Mouse (Mus musculus) G1E (cell line): ENCODE measurements at regions not wholly inside any gene's neighbourhood (a gene's known extent, or its start where the extent isn't known, plus 50 kb on each side); places are given as distances from the start of the nearest gene placed in this dataset.

Experiments used
- ATAC-seq: 2 replicates; pipeline ENCODE4 v1.8.0; 2016; ENCODE audit warnings: mild to moderate bottlenecking; ENCODE audit not compliant: insufficient number of reproducible peaks, poor library complexity, low FRiP score, severe bottlenecking; ENCODE audit errors: extremely low read depth
- DNase-seq: peaks from one replicate; pipeline ENCODE4 v3.0.0; 2012; ENCODE audit warnings: low spot score
- H3K27me3 ChIP-seq: 2 replicates; pipeline ENCODE4 v1.6.1; 2012; ENCODE audit warnings: mild to moderate bottlenecking, low read length, inconsistent platforms; ENCODE audit not compliant: insufficient read depth
- H3K36me3 ChIP-seq: replicated peaks from 2 replicates; pipeline ENCODE3; 2012; ENCODE audit warnings: mild to moderate bottlenecking, inconsistent platforms
- H3K4me1 ChIP-seq: 2 replicates; pipeline ENCODE4 v1.6.1; 2012; ENCODE audit warnings: low read depth, low read length, inconsistent platforms, mixed read lengths; ENCODE audit not compliant: insufficient read depth
- H3K4me3 ChIP-seq: 2 replicates; pipeline ENCODE4 v1.5.1; 2012; ENCODE audit warnings: low read depth, mild to moderate bottlenecking, inconsistent platforms, low read length, moderate library complexity, mixed read lengths
- H3K9me3 ChIP-seq: replicated peaks from 2 replicates; pipeline ENCODE4 v1.6.1; 2012; ENCODE audit warnings: inconsistent platforms
- CTCF ChIP-seq: IDR thresholded peaks from 2 replicates; pipeline ENCODE4 v1.5.1; 2012; ENCODE audit warnings: low read depth, low read length, inconsistent platforms, mixed read lengths
- GATA1 ChIP-seq: IDR thresholded peaks from 2 replicates; pipeline ENCODE4 v1.6.1; 2012; ENCODE audit warnings: borderline replicate concordance, low read length, inconsistent platforms, mixed read lengths
- GATA2 ChIP-seq: IDR thresholded peaks from 2 replicates; pipeline ENCODE4 v1.6.1; 2012; ENCODE audit warnings: low read depth, low read length, inconsistent platforms, borderline replicate concordance
- POLR2AphosphoS5 ChIP-seq: IDR thresholded peaks from 2 replicates; pipeline ENCODE4 v1.6.1; 2012; ENCODE audit warnings: low read depth, low read length, inconsistent platforms; ENCODE audit not compliant: insufficient replicate concordance
- TAL1 ChIP-seq: conservative IDR thresholded peaks from 2 replicates; pipeline ENCODE4 v1.6.1; 2012; ENCODE audit warnings: low read depth, low read length, inconsistent platforms, mixed read lengths

GRCm38 (mm10) chr3:66535786-66536529 is 239.3 kb upstream of the Veph1 start:
- H3K4me3 ChIP-seq, result no peak overlapping the region

GRCm38 (mm10) chr3:66519925-66520324 is 223.3 kb upstream of the Veph1 start:
- TF ChIP-seq TAL1 (no peak), GATA2 (no peak), GATA1 (no peak), CTCF (no peak)
- peak; percentile 28; the same call in 1 of the 2 replicates for ATAC-seq
- DNase-seq, result no peak
- H3K36me3 ChIP-seq, result no peaks in the 10 kb centered on the region
- no peak overlapping the region for H3K4me3 ChIP-seq
- H3K27me3 ChIP-seq, result no peaks in the 10 kb centered on the region
- no peaks in the 10 kb centered on the region for H3K4me1 ChIP-seq
- H3K9me3 ChIP-seq, result no peaks in the 10 kb centered on the region

More at GRCm38 (mm10) chr3:66535786-66536529, 239.3 kb upstream of the Veph1 start:
- Histone ChIP-seq H3K27me3 (no peaks in the 10 kb centered on the region), H3K4me1 (no peaks in the 10 kb centered on the region), H3K9me3 (no peaks in the 10 kb centered on the region), H3K36me3 (no peaks in the 10 kb centered on the region)
- ATAC-seq (no peak), DNase-seq (no peak)
- TF ChIP-seq GATA1 (no peak), GATA2 (no peak), POLR2AphosphoS5 (no peak), TAL1 (no peak), CTCF (no peak)

GRCm38 (mm10) chr3:66518289-66518688 is 221.7 kb upstream of the Veph1 start:
- DNase-seq (no peak), ATAC-seq (peak; percentile 34; the same call in 1 of the 2 replicates)
- H3K36me3 ChIP-seq, result no peaks in the 10 kb centered on the region
- H3K4me3 ChIP-seq, result no peak overlapping the region
- H3K4me1 ChIP-seq, result no peaks in the 10 kb centered on the region
- H3K27me3 ChIP-seq, result no peaks in the 10 kb centered on the region
- TF ChIP-seq GATA2 (no peak), POLR2AphosphoS5 (no peak), GATA1 (no peak), TAL1 (no peak), CTCF (no peak)
- H3K9me3 ChIP-seq, result no peaks in the 10 kb centered on the region

- no peak for DNase-seq
- no peak overlapping the region for H3K4me3 ChIP-seq
- TF ChIP-seq GATA2, result no peak
- TF ChIP-seq GATA1, result no peak
- no peak for TF ChIP-seq POLR2AphosphoS5
- no peak for TF ChIP-seq CTCF
- no peak for TF ChIP-seq TAL1
- H3K4me1 ChIP-seq, result peaks cover 3% of the 10 kb centered on the region; the same call in 1 of the 2 replicates
- H3K27me3 ChIP-seq, result no peaks in the 10 kb centered on the region
- ATAC-seq, result no peak
- no peaks in the 10 kb centered on the region for H3K36me3 ChIP-seq
- no peaks in the 10 kb centered on the region for H3K9me3 ChIP-seq
Observed at GRCm38 (mm10) chr3:66515773-66516406, 219.3 kb upstream of the Veph1 start.

- Histone ChIP-seq H3K4me3 (no peak overlapping the region), H3K9me3 (no peaks in the 10 kb centered on the region), H3K4me1 (peaks cover 3% of the 10 kb centered on the region; the same call in 1 of the 2 replicates), H3K36me3 (no peaks in the 10 kb centered on the region), H3K27me3 (no peaks in the 10 kb centered on the region)
- DNase-seq (no peak), ATAC-seq (no peak)
- TF ChIP-seq CTCF (no peak), GATA1 (no peak), POLR2AphosphoS5 (no peak), GATA2 (no peak), TAL1 (no peak)
Observed at GRCm38 (mm10) chr3:66514587-66514986, 217.9 kb upstream of the Veph1 start.

GRCm38 (mm10) chr3:66512408-66512807 is 215.8 kb upstream of the Veph1 start:
- H3K4me1 ChIP-seq, result peaks cover 3% of the 10 kb centered on the region; the same call in 1 of the 2 replicates
- no peaks in the 10 kb centered on the region for H3K9me3 ChIP-seq
- no peaks in the 10 kb centered on the region for H3K27me3 ChIP-seq
- no peak for TF ChIP-seq GATA2
- ATAC-seq (peak; percentile 70), DNase-seq (no peak)
- H3K36me3 ChIP-seq, result no peaks in the 10 kb centered on the region
- H3K4me3 ChIP-seq, result no peak overlapping the region

- H3K36me3 ChIP-seq, result no peaks in the 10 kb centered on the region
- TF ChIP-seq GATA1, result no peak
- TF ChIP-seq GATA2, result no peak
- TF ChIP-seq POLR2AphosphoS5, result no peak
- no peak for TF ChIP-seq CTCF
- no peak for TF ChIP-seq TAL1
- no peaks in the 10 kb centered on the region for H3K27me3 ChIP-seq
- no peak overlapping the region for H3K4me3 ChIP-seq
- no peaks in the 10 kb centered on the region for H3K9me3 ChIP-seq
- peaks cover 3% of the 10 kb centered on the region; the same call in 1 of the 2 replicates for H3K4me1 ChIP-seq
- ATAC-seq (no peak), DNase-seq (no peak)
Observed at GRCm38 (mm10) chr3:66510455-66510854, 213.8 kb upstream of the Veph1 start.
